Mouse (Mus musculus) lung, embryonic 14.5 days (tissue): ENCODE data around the gene Taf1c. TPM values are rescaled to one million over a fixed set of nuclear protein-coding genes. Genes with fewer than 3 reads are reported as not detected.

Experiments
- ATAC-seq: fragments of 200-750 bp; cut with Nextera tagmentation; 2 replicates; pipeline ENCODE4 v1.8.0; 2017; ENCODE audit warnings: mild to moderate bottlenecking, moderate TSS enrichment, moderate library complexity; ENCODE audit not compliant: insufficient read depth
- DNase-seq: peaks from one replicate; pipeline ENCODE4 v3.0.0-alpha.2; 2015
- H3K27ac ChIP-seq: fragments of 300-500 bp; sonication (generic); 2 replicates; pipeline ENCODE4 v1.5.1; 2014; ENCODE audit warnings: low read depth, mild to moderate bottlenecking, moderate library complexity
- H3K27me3 ChIP-seq: fragments of 300-500 bp; sonication (generic); 2 replicates; pipeline ENCODE4 v1.6.1; 2014; ENCODE audit warnings: low read length, control low read depth; ENCODE audit not compliant: insufficient read depth
- H3K36me3 ChIP-seq: fragments of 300-500 bp; sonication (generic); 2 replicates; pipeline ENCODE4 v1.6.1; 2014; ENCODE audit warnings: control low read depth; ENCODE audit not compliant: insufficient read depth
- H3K4me1 ChIP-seq: fragments of 300-500 bp; sonication (generic); 2 replicates; pipeline ENCODE4 v1.6.1; 2014; ENCODE audit warnings: antibody characterized with exemption, control low read depth; ENCODE audit not compliant: insufficient read depth
- H3K4me2 ChIP-seq: fragments of 300-500 bp; sonication (generic); 2 replicates; pipeline ENCODE4 v1.6.1; 2014; ENCODE audit warnings: mild to moderate bottlenecking
- H3K4me3 ChIP-seq: fragments of 300-500 bp; sonication (generic); 2 replicates; pipeline ENCODE4 v1.5.1; 2014; ENCODE audit warnings: low read depth, low read length
- H3K9ac ChIP-seq: fragments of 300-500 bp; sonication (generic); 2 replicates; pipeline ENCODE4 v1.6.1; 2014
- H3K9me3 ChIP-seq: fragments of 300-500 bp; sonication (generic); 2 replicates; pipeline ENCODE4 v1.6.1; 2016; ENCODE audit warnings: low read depth, low read length, control low read depth
- CTCF ChIP-seq: IDR thresholded peaks from 2 replicates; pipeline ENCODE4 v1.5.1; 2016; ENCODE audit warnings: antibody characterized with exemption, low read depth
- WGBS: fragments of 180-500 bp; shearing (Covaris S2); extraction: QIAGEN DNeasy Blood & Tissue Kit; methylation state at CpG from one replicate; pipeline ENCODE4 v1.1.7; 2014; 5-methylcytosine and 5-hydroxymethylcytosine counted together
- polyA plus RNA-seq: library from polyadenylated mRNA; unstranded; fragments of >200 nt; fragmentation: Nextera tagmentation; extraction: Ambion mirVana; gene quantifications from 2 replicates; pipeline ENCODE4 v1.2.1, GENCODE M21; 2014

The Taf1c gene
- polyA plus RNA-seq, 1 experiment from 2014 or later, result 10.4 TPM

DNA sequence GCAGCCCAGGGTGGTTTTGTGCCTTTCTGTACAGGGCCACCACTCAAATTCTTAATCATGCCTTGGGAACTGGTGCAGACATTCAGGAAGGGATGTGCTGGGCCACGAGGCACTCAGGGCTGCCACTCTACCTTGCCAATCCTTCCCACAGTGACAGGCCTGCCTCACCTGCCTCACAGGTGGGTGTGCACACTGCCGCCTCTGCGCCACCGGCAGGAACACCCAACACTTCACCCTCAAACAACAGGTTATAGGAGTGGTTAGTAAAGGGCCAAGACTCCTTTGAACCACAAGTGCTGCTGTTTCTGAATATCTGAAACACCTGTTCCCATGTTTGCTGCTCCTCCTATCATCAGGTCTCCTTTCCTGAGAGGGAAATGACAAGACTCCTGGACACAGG is 32.6 kb downstream of the Taf1c start:
- Histone ChIP-seq H3K4me2 (no peak overlapping the region), H3K27ac (no peak overlapping the region), H3K27me3 (peaks cover 20% of the 10 kb centered on the region), H3K9ac (no peak overlapping the region), H3K36me3 (no peaks in the 10 kb centered on the region), H3K4me1 (no peaks in the 10 kb centered on the region), H3K4me3 (no peak overlapping the region), H3K9me3 (no peaks in the 10 kb centered on the region)
- DNase-seq (no peak), ATAC-seq (no peak)
- 60% methylated on average over 4 of the region's 4 CpGs for WGBS
- TF ChIP-seq CTCF, result no peak

DNA sequence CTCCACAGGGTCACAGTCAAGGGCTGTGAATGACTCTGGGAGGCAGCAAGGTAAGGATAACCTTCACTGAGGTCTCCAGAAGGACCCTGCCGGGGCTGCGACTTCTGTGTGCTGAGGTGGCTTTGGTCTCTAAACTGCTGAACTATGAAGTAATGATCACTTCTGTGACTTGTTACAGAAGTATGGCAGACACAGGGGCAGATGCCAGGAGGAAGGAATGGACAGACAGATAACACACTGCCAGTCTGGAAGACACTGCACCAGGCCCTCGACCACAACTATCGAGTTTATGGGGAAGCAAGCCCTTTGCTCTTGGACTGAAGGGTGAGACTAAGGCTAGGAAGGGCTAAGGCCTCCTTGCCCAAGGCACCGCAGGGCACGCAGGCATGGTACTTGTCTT is 33.9 kb downstream of the Taf1c start:
- Histone ChIP-seq H3K4me1 (no peaks in the 10 kb centered on the region), H3K4me2 (no peak overlapping the region), H3K36me3 (peaks cover 5% of the 10 kb centered on the region; the same call in 1 of the 2 replicates), H3K9ac (no peak overlapping the region), H3K9me3 (no peaks in the 10 kb centered on the region), H3K27me3 (peaks cover 11% of the 10 kb centered on the region), H3K27ac (no peak overlapping the region), H3K4me3 (no peak overlapping the region)
- WGBS, result 83% methylated on average over 6 of the region's 6 CpGs
- TF ChIP-seq CTCF, result no peak
- DNase-seq, result no peak
- no peak for ATAC-seq

DNA sequence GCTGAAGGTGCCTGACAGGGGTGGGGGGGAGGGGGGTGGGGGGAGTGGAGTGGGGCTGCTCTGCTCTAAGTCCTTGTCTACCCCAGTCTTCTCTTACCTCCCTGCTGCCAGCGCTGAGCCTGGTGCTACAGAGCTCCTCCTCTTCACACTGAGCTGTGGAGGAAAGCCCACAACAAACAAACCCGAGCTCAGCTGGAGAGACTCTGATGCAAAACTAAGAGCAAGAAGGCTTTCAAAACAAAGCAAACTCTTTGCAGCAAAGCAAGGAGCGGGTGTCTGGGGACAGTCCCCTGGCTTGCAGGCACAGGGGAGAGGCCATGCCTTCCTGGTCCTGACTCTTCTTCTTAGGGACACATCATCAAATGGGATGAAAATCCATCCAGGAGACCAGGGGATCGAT is 35.1 kb downstream of the Taf1c start:
- DNase-seq (no peak), ATAC-seq (no peak)
- Histone ChIP-seq H3K36me3 (peaks cover 18% of the 10 kb centered on the region), H3K9me3 (no peaks in the 10 kb centered on the region), H3K27me3 (peaks cover 5% of the 10 kb centered on the region; the same call in 1 of the 2 replicates), H3K27ac (no peak overlapping the region), H3K9ac (no peak overlapping the region), H3K4me2 (no peak overlapping the region), H3K4me1 (no peaks in the 10 kb centered on the region), H3K4me3 (no peak overlapping the region)
- WGBS, result 25% methylated on average over 4 of the region's 4 CpGs
- no peak for TF ChIP-seq CTCF

DNA sequence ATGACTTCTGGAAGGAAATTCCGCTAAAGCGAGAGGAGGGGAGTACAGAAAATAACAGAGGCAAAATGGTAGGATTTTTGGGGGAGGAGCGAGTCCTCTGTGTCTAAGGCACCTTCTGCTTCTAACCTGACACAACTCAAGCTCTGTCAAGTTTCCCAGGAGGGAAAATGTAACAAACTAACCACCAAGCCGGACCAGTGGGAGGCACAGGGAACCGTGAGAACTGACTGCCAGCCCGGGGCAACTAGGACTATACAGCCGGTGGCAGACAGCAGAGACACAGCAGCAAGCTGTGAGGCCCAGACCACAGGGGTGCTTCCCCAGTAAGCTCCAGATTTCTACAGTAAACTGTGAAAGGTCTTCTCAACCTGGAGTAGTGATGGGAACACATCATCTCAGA is 36.1 kb downstream of the Taf1c start:
- DNase-seq, result no peak
- no peak for TF ChIP-seq CTCF
- H3K9me3 ChIP-seq, result no peaks in the 10 kb centered on the region
- H3K36me3 ChIP-seq, result peaks cover 23% of the 10 kb centered on the region
- 65% methylated on average over 7 of the region's 7 CpGs for WGBS
- no peak overlapping the region for H3K27ac ChIP-seq
- no peak overlapping the region for H3K4me2 ChIP-seq
- H3K9ac ChIP-seq, result no peak overlapping the region
- no peak for ATAC-seq
- no peaks in the 10 kb centered on the region for H3K4me1 ChIP-seq
- H3K27me3 ChIP-seq, result peaks cover 5% of the 10 kb centered on the region; the same call in 1 of the 2 replicates
- H3K4me3 ChIP-seq, result no peak overlapping the region

DNA sequence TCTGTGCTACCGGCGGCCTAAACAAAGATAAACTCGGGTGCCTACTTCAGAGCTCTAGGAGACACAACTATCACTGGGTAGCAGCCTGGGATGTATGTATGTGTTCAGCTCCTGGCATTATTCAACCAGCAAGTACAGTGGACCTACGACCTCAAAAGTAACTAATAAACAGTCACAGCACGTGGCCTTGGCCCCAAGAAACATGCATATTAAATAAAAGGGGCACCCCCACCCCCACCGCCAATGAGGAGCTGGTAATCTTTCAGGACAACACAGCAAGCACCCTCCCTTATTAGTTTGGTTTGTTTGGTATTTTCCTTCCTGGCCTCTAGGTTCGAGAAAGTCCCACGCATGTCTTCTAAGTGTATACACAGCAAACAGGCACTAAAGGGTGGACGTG is 36.8 kb downstream of the Taf1c start:
- H3K27ac ChIP-seq, result no peak overlapping the region
- WGBS, result 70% methylated on average over 9 of the region's 9 CpGs

DNA sequence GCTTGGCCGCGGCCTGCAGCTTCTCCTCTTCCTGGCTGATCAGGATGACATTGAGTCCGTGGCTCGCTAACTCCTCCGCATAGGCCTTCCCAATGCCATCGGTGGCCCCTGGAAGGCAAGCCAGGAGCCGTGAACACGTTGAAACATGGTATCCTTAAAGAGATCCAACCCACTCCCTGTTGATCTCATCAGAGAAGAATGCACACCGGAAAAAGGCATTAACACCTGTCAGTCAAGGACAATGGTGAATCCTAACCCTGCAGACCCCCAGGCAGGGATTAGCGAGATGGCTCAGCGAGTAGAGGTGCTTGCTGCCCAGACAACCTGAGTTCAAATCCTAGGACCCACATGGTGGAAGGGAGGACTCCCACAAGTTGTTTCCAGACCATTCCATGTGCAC is 38.7 kb downstream of the Taf1c start:
- no peaks in the 10 kb centered on the region for H3K9me3 ChIP-seq
- no peak for DNase-seq
- ATAC-seq, result no peak
- 69% methylated on average over 11 of the region's 11 CpGs for WGBS
- no peak for TF ChIP-seq CTCF
- no peaks in the 10 kb centered on the region for H3K4me1 ChIP-seq
- peaks cover 29% of the 10 kb centered on the region for H3K36me3 ChIP-seq
- no peak overlapping the region for H3K9ac ChIP-seq
- H3K4me3 ChIP-seq, result no peak overlapping the region
- no peaks in the 10 kb centered on the region for H3K27me3 ChIP-seq
- no peak overlapping the region for H3K27ac ChIP-seq
- H3K4me2 ChIP-seq, result no peak overlapping the region

More for the DNA sequence above, 36.8 kb downstream of the Taf1c start:
- Histone ChIP-seq H3K36me3 (peaks cover 29% of the 10 kb centered on the region), H3K4me2 (no peak overlapping the region), H3K9me3 (no peaks in the 10 kb centered on the region), H3K4me1 (no peaks in the 10 kb centered on the region), H3K9ac (no peak overlapping the region), H3K4me3 (no peak overlapping the region), H3K27me3 (no peaks in the 10 kb centered on the region; the same call in 1 of the 2 replicates)
- no peak for TF ChIP-seq CTCF
- ATAC-seq (no peak), DNase-seq (no peak)

DNA sequence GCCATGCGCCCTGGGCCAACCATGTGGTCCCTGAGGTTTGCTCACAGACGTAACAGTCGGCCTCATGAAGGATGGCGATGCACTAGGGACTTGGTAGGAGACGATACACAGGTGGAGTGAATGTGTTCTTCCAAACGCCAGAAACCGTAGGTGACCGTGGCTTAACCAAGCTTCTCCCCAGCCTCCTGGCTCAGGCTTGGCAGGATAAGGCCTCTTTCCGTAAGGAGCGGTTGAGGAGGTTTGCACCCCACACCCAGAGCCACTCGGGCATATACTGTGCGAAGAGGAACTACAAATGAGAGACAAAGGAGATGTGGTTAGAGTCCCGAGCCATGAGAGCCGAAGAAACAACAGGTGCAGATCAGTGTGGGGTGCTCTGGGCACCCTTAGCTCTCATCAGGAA is 41.2 kb downstream of the Taf1c start:
- DNase-seq (no peak), ATAC-seq (no peak)
- Histone ChIP-seq H3K9ac (no peak overlapping the region), H3K27ac (no peak overlapping the region), H3K4me3 (no peak overlapping the region), H3K9me3 (no peaks in the 10 kb centered on the region), H3K27me3 (no peaks in the 10 kb centered on the region), H3K4me1 (no peaks in the 10 kb centered on the region), H3K36me3 (peaks cover 29% of the 10 kb centered on the region), H3K4me2 (no peak overlapping the region)
- WGBS, result 91% methylated on average over 14 of the region's 14 CpGs
- no peak for TF ChIP-seq CTCF

DNA sequence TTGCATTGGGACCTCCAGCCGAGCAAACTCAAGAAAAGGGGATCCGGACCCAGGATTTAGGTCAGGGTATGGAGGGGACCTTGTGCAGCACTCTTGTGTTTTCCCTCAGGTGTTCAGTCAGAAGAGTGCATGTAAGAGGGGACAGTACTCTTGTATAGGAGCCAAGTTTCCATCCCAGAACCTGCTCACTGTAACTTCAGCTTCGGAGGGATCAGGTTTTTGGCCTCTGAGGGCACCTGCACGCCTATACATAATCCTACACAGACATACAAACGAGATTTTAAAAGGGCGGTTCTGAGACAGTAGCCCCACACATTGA is 45.7 kb downstream of the Taf1c start:
- no peak for TF ChIP-seq CTCF
- Histone ChIP-seq H3K27me3 (no peaks in the 10 kb centered on the region), H3K4me1 (no peaks in the 10 kb centered on the region), H3K4me2 (peak overlapping the region; percentile 90), H3K4me3 (peak overlapping the region; percentile 78), H3K9me3 (no peaks in the 10 kb centered on the region), H3K9ac (peak overlapping the region; percentile 52), H3K27ac (no peak overlapping the region), H3K36me3 (peaks cover 12% of the 10 kb centered on the region; the same call in 1 of the 2 replicates)
- DNase-seq, result no peak
- ATAC-seq, result peak; percentile 12; the same call in 1 of the 2 replicates
- WGBS, result 87% methylated on average over 6 of the region's 6 CpGs
